Mouse (Mus musculus): ENCODE measurements around the gene Atrnl1. TPM values are rescaled to one million over a fixed set of nuclear protein-coding genes. Genes with fewer than 3 reads are reported as not detected.

The Atrnl1 gene
- polyA plus RNA-seq, 1 experiment from 2014 or later = 11.6 TPM

DNA sequence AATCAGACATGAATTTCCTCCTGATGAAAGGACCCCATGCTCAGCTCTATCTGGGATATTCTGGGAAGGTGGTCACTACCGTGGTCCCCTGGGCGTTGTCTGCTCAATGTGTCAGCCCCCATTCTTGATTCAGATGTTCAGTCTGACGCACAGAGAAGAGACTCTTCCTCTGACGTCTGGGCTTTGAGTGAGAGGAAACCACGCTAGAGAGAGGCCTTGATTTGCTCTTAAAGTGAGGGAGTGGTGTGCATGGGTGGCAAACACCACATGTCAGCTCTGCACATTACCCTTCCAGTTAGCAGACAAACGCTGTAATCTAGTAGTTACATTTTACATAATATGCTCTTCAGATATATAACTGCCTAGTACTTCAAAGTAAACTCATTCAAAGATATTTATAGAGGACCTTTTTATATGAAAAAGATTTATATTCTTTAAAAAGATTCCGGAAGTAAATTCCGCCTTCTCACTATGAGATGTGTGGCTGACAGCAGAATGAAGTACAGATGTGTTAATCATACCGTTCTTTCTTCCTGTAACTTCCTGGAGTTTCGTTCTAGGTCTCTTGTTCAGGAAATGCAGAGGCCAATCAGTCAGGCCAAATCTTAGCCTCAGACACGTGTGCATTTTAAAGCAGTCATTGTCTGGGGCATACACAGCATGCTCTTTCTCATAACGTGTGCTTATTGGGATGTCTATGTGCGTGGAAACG, 192.1 kb downstream of the Atrnl1 start:
- ATAC-seq (ENCODE audit: low FRiP score, low TSS enrichment) (no peak), DNase-seq (no peak)
- Histone ChIP-seq H3K4me1 (ENCODE audit: control insufficient read depth, insufficient read depth, low read length) (no peaks in the 10 kb centered on the region), H3K27ac (replicated peaks; ENCODE audit: low read depth, low read length) (no peak overlapping the region), H3K4me2 (ENCODE audit: low read length) (no peak overlapping the region), H3K9me3 (ENCODE audit: control insufficient read depth, low read length) (no peaks in the 10 kb centered on the region), H3K9ac (replicated peaks; ENCODE audit: low read length) (no peak overlapping the region), H3K27me3 (ENCODE audit: control insufficient read depth, insufficient read depth, low read length) (no peaks in the 10 kb centered on the region), H3K4me3 (replicated peaks; ENCODE audit: low read depth, low read length) (no peak overlapping the region), H3K36me3 (ENCODE audit: control insufficient read depth, insufficient read depth, low read length) (no peaks in the 10 kb centered on the region)
- WGBS = 87% methylated on average over 14 of the region's 14 CpGs

DNA sequence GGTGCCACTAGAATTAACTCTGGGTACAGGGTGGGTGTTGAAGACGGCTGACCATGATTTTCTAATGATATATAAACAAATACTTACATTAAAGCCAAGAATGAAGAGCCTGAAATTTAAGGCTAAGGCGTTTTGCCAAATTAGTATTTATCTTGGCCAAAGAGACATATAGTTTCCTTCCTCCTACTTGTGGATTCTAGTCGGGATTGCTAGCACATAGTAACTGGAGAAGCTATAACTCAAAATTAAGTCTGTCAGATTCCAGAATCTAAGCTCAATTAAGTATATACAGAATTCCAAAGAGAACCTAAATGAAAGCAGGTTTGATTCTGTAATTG, 192.6 kb downstream of the Atrnl1 start:
- ATAC-seq (ENCODE audit: low FRiP score, low TSS enrichment) (no peak), DNase-seq (no peak)
- no peak overlapping the region for H3K4me3 ChIP-seq (replicated peaks; ENCODE audit: low read depth, low read length)
- H3K9me3 ChIP-seq (ENCODE audit: control insufficient read depth, low read length) = no peaks in the 10 kb centered on the region
- H3K4me2 ChIP-seq (ENCODE audit: low read length) = no peak overlapping the region
- no peaks in the 10 kb centered on the region for H3K4me1 ChIP-seq (ENCODE audit: control insufficient read depth, insufficient read depth, low read length)
- WGBS = 92% methylated on average over 3 of the region's 3 CpGs
- no peak overlapping the region for H3K9ac ChIP-seq (replicated peaks; ENCODE audit: low read length)
- H3K27ac ChIP-seq (replicated peaks; ENCODE audit: low read depth, low read length) = no peak overlapping the region
- H3K36me3 ChIP-seq (ENCODE audit: control insufficient read depth, insufficient read depth, low read length) = no peaks in the 10 kb centered on the region
- H3K27me3 ChIP-seq (ENCODE audit: control insufficient read depth, insufficient read depth, low read length) = no peaks in the 10 kb centered on the region

DNA sequence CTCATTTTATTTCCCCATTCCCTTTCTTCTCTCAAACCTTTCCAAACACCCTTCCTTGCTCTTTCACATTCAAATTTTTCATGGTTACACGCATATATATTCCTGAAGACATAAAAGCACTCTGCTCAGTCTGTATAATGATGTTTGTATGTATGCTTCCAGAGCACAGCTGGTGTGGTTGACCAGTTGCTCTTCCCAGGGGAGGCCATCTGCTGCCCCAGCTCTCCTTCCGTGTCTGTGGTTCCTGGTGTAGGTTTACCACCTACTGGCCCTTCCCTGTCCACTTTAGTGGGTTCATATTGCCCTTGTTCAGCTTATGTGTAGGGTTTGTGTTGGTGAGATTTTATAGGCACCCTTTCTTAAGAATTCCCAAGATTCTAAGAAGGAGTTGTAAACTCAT, 197.5 kb downstream of the Atrnl1 start:
- DNase-seq = no peak

DNA sequence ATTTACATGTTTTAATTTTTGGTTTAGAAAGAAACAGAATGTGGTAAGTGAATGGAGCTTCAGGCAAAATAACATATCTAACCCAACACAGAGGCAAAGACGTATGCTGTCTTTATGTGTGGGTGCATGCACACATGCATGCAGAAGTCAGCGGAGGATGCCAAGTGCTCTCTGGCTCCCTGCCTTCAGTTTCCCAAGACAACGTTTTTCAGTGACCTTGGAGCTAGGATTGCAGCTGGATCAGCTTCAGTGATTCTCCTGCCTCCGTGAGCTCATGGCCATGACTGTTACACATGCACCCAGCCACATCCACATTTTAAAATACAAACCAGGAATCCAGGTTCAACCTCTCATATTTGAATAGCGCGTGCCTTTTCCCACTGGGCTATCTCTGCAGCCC, 203.5 kb downstream of the Atrnl1 start:
- no peak overlapping the region; the same call in 1 of the 2 replicates for H3K27ac ChIP-seq (replicated peaks; ENCODE audit: low read depth, low read length)
- 78% methylated on average over 6 of the region's 6 CpGs for WGBS
- no peak overlapping the region for H3K9ac ChIP-seq (replicated peaks; ENCODE audit: low read length)
- no peak for DNase-seq
- no peaks in the 10 kb centered on the region for H3K27me3 ChIP-seq (ENCODE audit: control insufficient read depth, insufficient read depth, low read length)
- H3K4me1 ChIP-seq (ENCODE audit: control insufficient read depth, insufficient read depth, low read length) = no peaks in the 10 kb centered on the region
- 0 out of 2 replicates have a peak, but pooled peaks cover 2% of the 10 kb centered on the region for H3K36me3 ChIP-seq (ENCODE audit: control insufficient read depth, insufficient read depth, low read length)
- no peak overlapping the region for H3K4me3 ChIP-seq (replicated peaks; ENCODE audit: low read depth, low read length)
- no peaks in the 10 kb centered on the region for H3K9me3 ChIP-seq (ENCODE audit: control insufficient read depth, low read length)
- ATAC-seq (ENCODE audit: low FRiP score, low TSS enrichment) = no peak
- no peak overlapping the region for H3K4me2 ChIP-seq (ENCODE audit: low read length)

More for the DNA sequence above, 197.5 kb downstream of the Atrnl1 start:
- 56% methylated on average over 2 of the region's 2 CpGs for WGBS
- no peak for ATAC-seq (ENCODE audit: low FRiP score, low TSS enrichment)
- Histone ChIP-seq H3K27me3 (ENCODE audit: control insufficient read depth, insufficient read depth, low read length) (no peaks in the 10 kb centered on the region), H3K27ac (replicated peaks; ENCODE audit: low read depth, low read length) (no peak overlapping the region), H3K4me3 (replicated peaks; ENCODE audit: low read depth, low read length) (no peak overlapping the region), H3K9ac (replicated peaks; ENCODE audit: low read length) (no peak overlapping the region), H3K9me3 (ENCODE audit: control insufficient read depth, low read length) (no peaks in the 10 kb centered on the region), H3K4me1 (ENCODE audit: control insufficient read depth, insufficient read depth, low read length) (no peaks in the 10 kb centered on the region), H3K36me3 (ENCODE audit: control insufficient read depth, insufficient read depth, low read length) (0 out of 2 replicates have a peak, but pooled peaks cover 2% of the 10 kb centered on the region), H3K4me2 (ENCODE audit: low read length) (no peak overlapping the region)

DNA sequence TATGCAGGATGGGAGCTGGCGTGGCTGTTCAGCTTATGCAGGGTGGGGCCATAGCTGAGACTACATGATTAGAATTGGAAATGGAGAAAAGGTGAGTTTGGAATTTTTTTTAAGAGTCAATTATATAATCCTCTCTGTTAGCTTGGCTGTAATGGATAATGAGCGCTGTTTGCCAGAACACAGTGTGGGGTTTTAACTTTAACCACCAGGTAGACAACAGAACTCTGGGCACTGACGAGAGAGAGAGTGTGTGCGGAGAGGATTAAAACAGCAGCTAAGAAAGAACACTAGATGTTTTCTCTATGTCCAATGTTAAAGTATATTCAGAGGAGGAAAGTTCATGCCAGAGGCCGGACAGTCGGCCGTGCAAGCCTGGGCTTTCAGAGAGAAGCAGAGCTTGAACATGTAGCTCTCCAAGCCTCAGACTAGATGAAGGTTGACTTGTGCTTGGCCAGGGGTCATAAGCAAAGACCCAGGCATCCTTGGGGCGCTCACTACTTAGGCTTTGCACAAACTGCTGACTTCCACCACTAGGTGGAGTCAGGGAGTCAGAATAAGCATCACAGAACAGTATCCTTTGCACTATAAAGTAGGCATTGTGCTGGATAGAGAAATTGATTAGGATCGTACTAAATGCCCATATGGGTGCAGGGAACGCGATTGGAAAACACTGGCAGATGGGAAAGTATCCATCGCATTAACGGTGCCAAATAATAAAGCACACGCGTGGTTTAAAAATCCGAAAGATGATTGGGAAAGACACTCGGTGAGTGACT, 205.6 kb downstream of the Atrnl1 start:
- no peaks in the 10 kb centered on the region for H3K27me3 ChIP-seq (ENCODE audit: control insufficient read depth, insufficient read depth, low read length)
- H3K9me3 ChIP-seq (ENCODE audit: control insufficient read depth, low read length) = no peaks in the 10 kb centered on the region
- H3K27ac ChIP-seq (replicated peaks; ENCODE audit: low read depth, low read length) = no peak overlapping the region
- no peak overlapping the region for H3K9ac ChIP-seq (replicated peaks; ENCODE audit: low read length)
- 0 out of 2 replicates have a peak, but pooled peaks cover 2% of the 10 kb centered on the region for H3K36me3 ChIP-seq (ENCODE audit: control insufficient read depth, insufficient read depth, low read length)
- no peak overlapping the region for H3K4me3 ChIP-seq (replicated peaks; ENCODE audit: low read depth, low read length)
- ATAC-seq (ENCODE audit: low FRiP score, low TSS enrichment) = no peak
- peak; percentile 86 for DNase-seq
- H3K4me1 ChIP-seq (ENCODE audit: control insufficient read depth, insufficient read depth, low read length) = no peaks in the 10 kb centered on the region
- WGBS = 86% methylated on average over 17 of the region's 17 CpGs
- no peak overlapping the region for H3K4me2 ChIP-seq (ENCODE audit: low read length)

DNA sequence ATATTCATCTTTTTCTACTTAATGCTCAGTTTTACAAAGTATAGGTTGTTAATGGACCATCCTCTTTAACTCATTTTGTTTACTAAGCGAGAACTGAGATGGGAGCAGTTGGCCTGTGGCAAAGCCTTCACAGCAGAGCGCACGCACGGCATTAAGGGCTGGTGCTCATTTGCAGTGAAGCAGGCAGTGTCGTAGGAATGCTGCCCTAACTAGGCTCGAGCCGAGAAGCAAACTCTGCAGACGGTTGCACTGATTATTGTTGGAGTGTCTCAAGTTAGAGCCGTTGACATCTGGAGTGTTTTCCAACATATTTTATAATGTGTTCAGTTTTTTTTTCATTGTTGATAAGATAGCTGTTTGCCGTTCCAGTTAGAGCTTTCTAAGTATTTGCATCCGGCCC, 206.9 kb downstream of the Atrnl1 start:
- H3K4me3 ChIP-seq (replicated peaks; ENCODE audit: low read depth, low read length) = no peak overlapping the region
- H3K27me3 ChIP-seq (ENCODE audit: control insufficient read depth, insufficient read depth, low read length) = no peaks in the 10 kb centered on the region
- ATAC-seq (ENCODE audit: low FRiP score, low TSS enrichment) = no peak
- no peaks in the 10 kb centered on the region for H3K36me3 ChIP-seq (ENCODE audit: control insufficient read depth, insufficient read depth, low read length)
- peak; percentile 34 for DNase-seq
- H3K4me1 ChIP-seq (ENCODE audit: control insufficient read depth, insufficient read depth, low read length) = no peaks in the 10 kb centered on the region
- H3K9me3 ChIP-seq (ENCODE audit: control insufficient read depth, low read length) = no peaks in the 10 kb centered on the region
- H3K27ac ChIP-seq (replicated peaks; ENCODE audit: low read depth, low read length) = no peak overlapping the region
- 58% methylated on average over 11 of the region's 11 CpGs for WGBS
- no peak overlapping the region for H3K9ac ChIP-seq (replicated peaks; ENCODE audit: low read length)
- no peak overlapping the region for H3K4me2 ChIP-seq (ENCODE audit: low read length)

DNA sequence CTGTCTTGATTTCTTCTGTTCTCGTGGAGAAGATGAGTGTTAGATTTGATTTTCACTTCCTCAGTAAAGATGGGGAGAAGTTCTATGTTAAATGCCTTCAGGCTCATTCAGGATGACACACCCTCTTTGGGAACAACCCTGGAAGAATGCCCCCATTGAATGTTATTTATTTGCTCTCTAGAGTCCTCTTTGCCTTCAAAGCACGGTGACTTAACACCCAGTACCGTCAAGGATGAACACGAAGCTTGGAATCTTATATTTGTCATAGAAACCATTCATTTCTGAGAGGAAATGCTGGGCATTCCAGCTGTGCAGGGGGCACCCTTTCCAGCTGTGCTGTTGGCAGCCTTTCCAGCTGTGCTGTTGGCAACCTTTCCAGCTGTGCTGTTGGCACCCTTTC, 212.6 kb downstream of the Atrnl1 start:
- WGBS = 90% methylated on average over 4 of the region's 4 CpGs

DNA sequence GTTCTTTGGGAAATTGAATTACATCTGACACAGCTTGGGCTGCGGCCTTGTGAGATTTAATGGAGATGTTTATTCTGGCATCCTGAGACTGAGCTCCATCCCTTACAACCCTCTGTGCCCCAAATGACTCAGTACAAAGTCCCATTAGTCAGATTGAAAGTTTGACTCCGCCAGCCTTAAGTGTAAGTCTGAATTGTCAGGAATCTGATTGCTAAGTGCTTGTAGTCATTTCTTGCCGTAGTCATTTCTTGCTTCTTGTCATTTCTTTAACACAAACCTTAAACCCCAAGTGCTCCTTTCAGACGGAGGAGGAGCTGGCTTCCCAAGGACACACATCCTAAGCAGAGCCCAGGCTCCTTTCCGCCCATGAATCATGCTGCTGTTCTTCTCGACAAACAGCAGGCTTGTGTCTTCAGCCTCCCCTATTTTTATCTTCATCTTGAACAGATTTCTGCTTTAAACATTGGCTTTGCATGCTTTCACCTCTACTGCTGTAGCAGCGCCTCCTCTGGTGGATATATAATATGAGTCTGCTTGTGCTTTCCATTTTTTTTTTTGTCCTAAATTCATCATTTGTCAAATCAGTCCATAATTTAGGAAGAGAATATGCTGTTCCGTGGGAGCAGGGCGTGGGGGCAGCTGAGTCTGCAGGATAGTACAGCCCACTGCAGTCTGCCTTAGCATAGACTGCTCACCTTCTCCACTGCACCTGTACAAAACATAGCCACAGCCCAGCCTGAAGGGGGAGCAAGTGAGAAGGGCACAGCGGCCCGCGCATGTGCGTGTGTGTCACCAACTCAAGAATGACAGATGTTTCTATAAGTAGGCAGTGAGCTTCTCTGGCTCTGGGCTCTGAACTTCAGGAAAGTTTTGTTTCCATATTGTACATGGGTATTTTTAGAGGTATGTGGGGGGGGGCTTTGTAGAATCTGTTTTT, 214.7 kb downstream of the Atrnl1 start:
- H3K9ac ChIP-seq (replicated peaks; ENCODE audit: low read length) = no peak overlapping the region
- H3K27me3 ChIP-seq (ENCODE audit: control insufficient read depth, insufficient read depth, low read length) = no peaks in the 10 kb centered on the region
- H3K27ac ChIP-seq (replicated peaks; ENCODE audit: low read depth, low read length) = no peak overlapping the region
- WGBS = 94% methylated on average over 13 of the region's 13 CpGs
- DNase-seq (no peak), ATAC-seq (ENCODE audit: low FRiP score, low TSS enrichment) (no peak)
- no peak overlapping the region for H3K4me3 ChIP-seq (replicated peaks; ENCODE audit: low read depth, low read length)
- no peaks in the 10 kb centered on the region for H3K9me3 ChIP-seq (ENCODE audit: control insufficient read depth, low read length)
- no peak overlapping the region for H3K4me2 ChIP-seq (ENCODE audit: low read length)
- no peaks in the 10 kb centered on the region for H3K4me1 ChIP-seq (ENCODE audit: control insufficient read depth, insufficient read depth, low read length)
- H3K36me3 ChIP-seq (ENCODE audit: control insufficient read depth, insufficient read depth, low read length) = no peaks in the 10 kb centered on the region

More for the DNA sequence above, 212.6 kb downstream of the Atrnl1 start:
- Histone ChIP-seq H3K4me2 (ENCODE audit: low read length) (no peak overlapping the region), H3K9ac (replicated peaks; ENCODE audit: low read length) (no peak overlapping the region), H3K36me3 (ENCODE audit: control insufficient read depth, insufficient read depth, low read length) (no peaks in the 10 kb centered on the region), H3K4me3 (replicated peaks; ENCODE audit: low read depth, low read length) (no peak overlapping the region), H3K27me3 (ENCODE audit: control insufficient read depth, insufficient read depth, low read length) (no peaks in the 10 kb centered on the region), H3K4me1 (ENCODE audit: control insufficient read depth, insufficient read depth, low read length) (no peaks in the 10 kb centered on the region), H3K9me3 (ENCODE audit: control insufficient read depth, low read length) (no peaks in the 10 kb centered on the region), H3K27ac (replicated peaks; ENCODE audit: low read depth, low read length) (no peak overlapping the region)
- no peak for DNase-seq
- ATAC-seq (ENCODE audit: low FRiP score, low TSS enrichment) = no peak
